In genomic region chr7:29304463-29305262, GRCm38 (mm10) we compare ENCODE assay signal across 9 mouse cellular contexts. TPM values are rescaled to one million over a fixed set of nuclear protein-coding genes. Genes with fewer than 3 reads are reported as not detected.
DNase-seq lines count a peak whose midpoint lies in the region; ATAC-seq and TF ChIP-seq lines count a peak whose summit lies in the region.
"Had no signal": no experiment of that assay in that cellular context is flagged by ENCODE, and none has a peak within 500 bp of the region (broad histone marks: within the 10 kb centered on the region; RNA-seq: fewer than 3 reads in every experiment).

No protein-coding gene starts in this region.

- no peaks in the 10 kb centered on the region for H3K9me3 ChIP-seq in kidney, postnatal 0 days (replicated peaks; ENCODE audit: low read length)
- H3K9me3 ChIP-seq in forebrain, embryonic 12.5 days = no peaks in the 10 kb centered on the region
- H3K9me3 ChIP-seq in liver, embryonic 16.5 days (replicated peaks; ENCODE audit: control insufficient read depth, low read length) = no peaks in the 10 kb centered on the region

- peak overlapping the region; percentile 47 for H3K9ac ChIP-seq in kidney, postnatal 0 days (ENCODE audit: low read depth, low read length)
- peak overlapping the region; percentile 88 for H3K9ac ChIP-seq in forebrain, embryonic 12.5 days
- H3K9ac ChIP-seq in liver, embryonic 16.5 days (ENCODE audit: low read depth, low read length) = no peak overlapping the region

- no peak for ATAC-seq in kidney, postnatal 0 days (replicated peaks; ENCODE audit: low FRiP score, low read depth)
- peak; percentile 24; the same call in 1 of the 2 replicates for ATAC-seq in forebrain, embryonic 12.5 days (ENCODE audit: low FRiP score)
- no peak for ATAC-seq in liver, embryonic 16.5 days (ENCODE audit: low read depth)

- no peak overlapping the region for H3K27ac ChIP-seq in kidney, postnatal 0 days
- peak overlapping the region; percentile 90 for H3K27ac ChIP-seq in forebrain, embryonic 12.5 days
- no peak overlapping the region for H3K27ac ChIP-seq in liver, embryonic 16.5 days (ENCODE audit: low read length)
- H3K27ac ChIP-seq: macrophage had no signal

- H3K4me3 ChIP-seq in kidney, postnatal 0 days (replicated peaks; ENCODE audit: low read depth, low read length) = peak overlapping the region; percentile 46
- peak overlapping the region; percentile 77 for H3K4me3 ChIP-seq in forebrain, embryonic 12.5 days (replicated peaks)
- H3K4me3 ChIP-seq in liver, embryonic 16.5 days (ENCODE audit: low read depth, low read length) = peak overlapping the region; percentile 52

- peak overlapping the region; percentile 88 for H3K4me2 ChIP-seq in kidney, postnatal 0 days (ENCODE audit: low read length)
- peak overlapping the region; percentile 94 for H3K4me2 ChIP-seq in forebrain, embryonic 12.5 days
- H3K4me2 ChIP-seq in liver, embryonic 16.5 days (ENCODE audit: low read depth, low read length) = peak overlapping the region; percentile 70

- 2% methylated on average over 42 of the region's 48 CpGs for WGBS in kidney, postnatal 0 days
- under 1% methylated on average over 48 of the region's 48 CpGs for WGBS in forebrain, embryonic 12.5 days
- 2% methylated on average over 48 of the region's 48 CpGs for WGBS in liver, embryonic 16.5 days (ENCODE audit: insufficient replicate concordance)

- no peak for DNase-seq in kidney, postnatal 0 days (ENCODE audit: low spot score)
- no peak for DNase-seq in kidney, postnatal 25 days
- DNase-seq in NIH3T3 (ENCODE audit: low read depth) = peak; percentile 37
- no peak for DNase-seq in urinary bladder, postnatal 10 days (ENCODE audit: low spot score)
- DNase-seq in layer of hippocampus, adult 9-10 months (ENCODE audit: low spot score) = no peak
- DNase-seq in urinary bladder, adult 18-20 months (ENCODE audit: low spot score in 2 of 2) = no peak

- peaks cover 27% of the 10 kb centered on the region for H3K4me1 ChIP-seq in kidney, postnatal 0 days (replicated peaks; ENCODE audit: insufficient read depth, low read length)
- H3K4me1 ChIP-seq in forebrain, embryonic 12.5 days = peaks cover 54% of the 10 kb centered on the region
- H3K4me1 ChIP-seq in liver, embryonic 16.5 days (ENCODE audit: control insufficient read depth, low read depth, low read length) = peaks cover 38% of the 10 kb centered on the region

- no peak for TF ChIP-seq CTCF in kidney, postnatal 0 days (IDR thresholded peaks at IDR 0.05; ENCODE audit: low read depth)

- H3K36me3 ChIP-seq in kidney, postnatal 0 days (ENCODE audit: insufficient read depth, low read length) = no peaks in the 10 kb centered on the region
- peaks cover 1% of the 10 kb centered on the region; the same call in 1 of the 2 replicates for H3K36me3 ChIP-seq in forebrain, embryonic 12.5 days (replicated peaks)
- no peaks in the 10 kb centered on the region for H3K36me3 ChIP-seq in liver, embryonic 16.5 days (ENCODE audit: control insufficient read depth, insufficient read depth)

- peaks cover 24% of the 10 kb centered on the region for H3K27me3 ChIP-seq in kidney, postnatal 0 days (ENCODE audit: insufficient read depth, low read length)
- H3K27me3 ChIP-seq in forebrain, embryonic 12.5 days = no peaks in the 10 kb centered on the region
- peaks cover 61% of the 10 kb centered on the region for H3K27me3 ChIP-seq in liver, embryonic 16.5 days (ENCODE audit: control insufficient read depth, insufficient read depth, low read depth, low read length)

RNA-seq across cellular contexts. Expression of gene Dpf1, which starts 0.9 kb away (rescaled TPM):
- 0.70 and 0.72 TPM in 2 replicates for polyA plus RNA-seq in kidney, postnatal 0 days (2015; fragmentation: Nextera tagmentation; extraction: Ambion mirVana)
- 118 and 147 TPM in 2 replicates for polyA plus RNA-seq in forebrain, embryonic 12.5 days (2016; fragmentation: Nextera tagmentation; extraction: Ambion mirVana)
- 1.2 and 1.5 TPM in 2 replicates for polyA plus RNA-seq in liver, embryonic 16.5 days (2015; fragmentation: Nextera tagmentation; extraction: Ambion mirVana)

RNA-seq across cellular contexts. Expression of gene Ppp1r14a, which starts 15.6 kb away (rescaled TPM):
- polyA plus RNA-seq in kidney, postnatal 0 days (2015; fragmentation: Nextera tagmentation; extraction: Ambion mirVana) = 21.6 and 25.0 TPM in 2 replicates
- polyA plus RNA-seq in forebrain, embryonic 12.5 days (2016; fragmentation: Nextera tagmentation; extraction: Ambion mirVana) = 14.8 and 16.5 TPM in 2 replicates
- 2.5 and 2.7 TPM in 2 replicates for polyA plus RNA-seq in liver, embryonic 16.5 days (2015; fragmentation: Nextera tagmentation; extraction: Ambion mirVana)
- polyA plus RNA-seq: macrophage had no signal

RNA-seq across cellular contexts. Expression of gene Spint2, which starts 23.0 kb away (rescaled TPM):
- 460 and 496 TPM in 2 replicates for polyA plus RNA-seq in kidney, postnatal 0 days (2015; fragmentation: Nextera tagmentation; extraction: Ambion mirVana)
- 42.2 and 45.0 TPM in 2 replicates for polyA plus RNA-seq in forebrain, embryonic 12.5 days (2016; fragmentation: Nextera tagmentation; extraction: Ambion mirVana)
- 30.9 and 38.6 TPM in 2 replicates for polyA plus RNA-seq in liver, embryonic 16.5 days (2015; fragmentation: Nextera tagmentation; extraction: Ambion mirVana)

RNA-seq across cellular contexts. Expression of gene 2200002D01Rik, which starts 56.4 kb away (rescaled TPM):
- 23.7 and 24.1 TPM in 2 replicates for polyA plus RNA-seq in kidney, postnatal 0 days (2015; fragmentation: Nextera tagmentation; extraction: Ambion mirVana)
- 0.76 and 1.4 TPM in 2 replicates for polyA plus RNA-seq in forebrain, embryonic 12.5 days (2016; fragmentation: Nextera tagmentation; extraction: Ambion mirVana)
- 5.3 and 5.8 TPM in 2 replicates for polyA plus RNA-seq in liver, embryonic 16.5 days (2015; fragmentation: Nextera tagmentation; extraction: Ambion mirVana)
- polyA plus RNA-seq: macrophage had no signal

Comparison
In these comparisons a context has a peak if more than half of its experiments do, and no peak if none do; other contexts are left out.
1. RNA of gene Dpf1, which starts 0.9 kb away (polyA plus RNA-seq): 118 to 147 TPM in forebrain, embryonic 12.5 days; 1.2 to 1.5 TPM in liver, embryonic 16.5 days and 0.70 to 0.72 TPM in kidney, postnatal 0 days; every median in the first group is over 10 times any median in the second.
2. RNA of gene Spint2, which starts 23.0 kb away (polyA plus RNA-seq): 460 to 496 TPM in kidney, postnatal 0 days; 42.2 to 45.0 TPM in forebrain, embryonic 12.5 days and 30.9 to 38.6 TPM in liver, embryonic 16.5 days; every median in the first group is over 10 times any median in the second.
3. Peak in every context shown above with its lines, with median percentiles within 50 percentile points of each other: H3K4me2 ChIP-seq and H3K4me3 ChIP-seq.